Mouse (Mus musculus) spleen, postnatal 10 days (tissue): Measurements from ENCODE around the gene Tifa.

Experiments
- DNase-seq, 2 experiments: peaks; one replicate each; pipeline ENCODE4 v3.0.0; 2021 to 2022; ENCODE audit warnings: low spot score in 2 of 2

Tifa gene

DNA sequence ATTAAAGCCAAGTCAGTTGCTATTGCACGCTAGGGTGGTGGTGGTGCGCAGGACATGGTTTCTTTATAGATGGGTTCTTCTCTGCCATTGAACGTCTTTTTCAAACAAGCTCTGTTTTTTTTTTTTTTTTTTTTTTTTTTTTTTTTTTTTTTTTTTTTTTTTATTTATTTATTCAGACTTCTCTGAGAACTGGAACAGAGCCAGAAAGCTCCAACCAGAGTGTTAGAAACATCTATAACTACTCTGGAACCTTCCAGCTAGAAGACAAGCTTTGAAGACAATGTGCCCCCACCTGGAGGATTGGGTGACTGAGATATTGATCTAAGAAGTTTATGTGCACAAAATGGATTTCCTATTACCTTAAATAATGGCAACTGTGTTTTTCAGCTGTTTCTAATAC lies 74.0 kb downstream of the Tifa start:
- no peak for DNase-seq

DNA sequence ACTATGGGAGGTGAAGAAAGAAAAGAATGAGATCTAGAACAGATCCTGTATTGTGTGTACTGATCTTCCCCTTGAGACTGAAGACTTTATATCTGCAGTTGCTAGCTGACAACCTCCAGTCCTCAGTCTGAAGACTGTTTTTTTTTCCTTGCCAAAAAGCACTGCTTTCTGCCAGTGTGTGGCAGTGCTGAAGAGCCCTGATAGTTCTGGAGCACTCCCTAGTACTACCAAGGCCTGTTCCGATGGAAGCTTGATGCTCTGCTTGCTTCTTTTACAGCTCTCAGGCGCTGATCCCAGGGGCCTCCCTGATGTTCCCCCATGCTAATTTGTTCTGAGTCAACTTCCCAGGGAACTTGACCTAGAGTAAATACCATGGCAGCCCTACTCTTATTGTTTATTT lies 74.6 kb downstream of the Tifa start:
- no peak for DNase-seq

DNA sequence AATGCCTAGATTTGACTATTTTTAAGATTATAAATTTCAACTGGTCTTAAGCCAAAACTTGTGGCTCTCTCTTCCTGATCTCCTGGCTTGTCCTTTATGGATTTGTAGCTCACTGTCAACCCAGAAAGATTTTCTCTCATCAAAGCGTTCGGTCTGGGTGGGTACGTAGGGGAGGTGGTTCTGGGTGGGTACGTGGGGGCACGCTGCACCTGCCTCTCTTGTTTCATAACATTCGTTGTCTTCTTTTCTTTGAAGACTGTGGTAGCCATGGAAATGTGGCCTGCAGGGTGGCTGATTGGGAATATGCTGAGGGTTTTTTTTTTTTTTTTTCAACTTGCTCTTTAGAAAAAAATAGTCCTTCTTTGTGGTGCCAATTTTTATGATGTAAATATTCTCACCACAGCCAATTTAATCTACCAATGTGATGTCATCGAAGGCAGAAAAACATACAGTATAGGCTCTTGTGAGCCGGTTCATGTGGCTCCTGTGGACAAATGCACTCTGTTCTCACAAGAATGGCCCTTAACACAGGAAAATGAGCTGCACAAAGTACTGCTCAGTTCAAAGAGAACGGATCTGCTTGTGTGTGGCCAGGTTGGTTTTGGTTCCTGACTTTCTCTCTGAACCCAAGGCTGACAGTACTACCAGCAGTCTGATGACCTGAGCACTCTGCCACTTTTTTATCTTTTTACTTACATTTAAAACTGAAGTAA lies 78.6 kb downstream of the Tifa start:
- DNase-seq, result no peak

DNA sequence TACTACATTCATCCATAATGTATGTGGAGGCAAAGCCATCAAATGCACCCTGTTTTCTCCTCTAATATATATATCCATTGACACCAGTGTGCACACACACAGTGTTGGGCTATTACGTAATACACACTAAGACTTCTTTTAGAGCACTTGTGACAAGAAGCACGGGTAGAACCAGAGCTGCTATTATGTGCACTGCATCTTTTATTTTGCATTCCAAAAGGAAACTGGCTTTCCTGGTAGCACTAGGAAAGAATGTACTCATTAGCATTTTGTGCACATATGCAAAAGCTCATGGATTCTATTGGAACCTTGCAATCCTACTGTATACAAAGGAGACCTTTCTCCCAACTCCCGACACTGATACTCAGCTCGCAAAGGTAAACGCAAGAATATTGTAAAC lies 79.3 kb downstream of the Tifa start:
- no peak for DNase-seq

DNA sequence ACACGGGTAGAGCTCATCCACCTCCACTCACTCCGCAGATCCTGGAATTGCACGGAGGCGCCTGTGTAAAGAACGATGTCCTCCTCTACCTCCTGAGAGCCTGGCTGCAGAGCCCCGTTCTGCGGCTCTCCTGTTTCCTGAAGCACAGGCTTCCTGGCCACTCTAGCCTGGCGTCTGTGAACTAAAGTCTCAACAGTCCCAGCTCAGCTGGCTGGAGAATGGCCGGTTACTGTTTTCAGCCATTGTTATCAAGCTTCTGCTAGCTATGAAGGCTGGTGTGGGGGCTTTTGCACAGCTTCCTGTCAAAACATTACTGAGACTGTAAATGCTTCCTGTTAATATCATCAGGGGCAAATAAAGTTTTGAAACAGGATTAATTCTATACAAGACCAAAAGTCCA lies 82.0 kb downstream of the Tifa start:
- no peak for DNase-seq

DNA sequence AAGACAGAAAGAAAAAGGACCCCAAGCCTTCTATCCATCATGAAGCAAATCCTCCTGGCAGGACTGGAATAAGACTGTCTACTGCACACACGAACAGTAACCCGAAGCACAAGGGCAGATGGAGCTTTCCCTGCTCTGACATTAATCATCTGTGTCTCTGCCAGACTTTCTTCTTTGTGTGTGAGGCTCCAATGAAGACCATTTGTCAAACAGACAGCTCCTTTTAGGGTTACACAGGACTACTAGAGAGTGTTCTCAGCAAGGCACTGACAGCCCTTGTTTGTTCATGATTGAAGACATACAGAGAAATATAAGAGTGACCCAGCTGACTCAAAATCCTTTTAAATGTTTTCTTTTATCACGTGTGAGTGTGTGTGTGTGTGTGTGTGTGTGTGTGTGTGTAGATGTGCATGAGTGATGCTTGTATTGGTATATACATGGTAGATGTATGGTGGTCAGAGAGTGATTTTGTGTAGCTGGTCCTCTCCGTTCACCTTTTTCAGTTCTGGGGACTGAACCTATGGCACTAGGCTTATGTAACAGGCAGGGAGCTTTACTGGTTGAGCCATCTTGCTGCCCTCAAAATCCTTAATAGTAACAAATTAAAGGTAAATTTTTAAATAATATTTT lies 84.8 kb downstream of the Tifa start:
- no peak for DNase-seq

DNA sequence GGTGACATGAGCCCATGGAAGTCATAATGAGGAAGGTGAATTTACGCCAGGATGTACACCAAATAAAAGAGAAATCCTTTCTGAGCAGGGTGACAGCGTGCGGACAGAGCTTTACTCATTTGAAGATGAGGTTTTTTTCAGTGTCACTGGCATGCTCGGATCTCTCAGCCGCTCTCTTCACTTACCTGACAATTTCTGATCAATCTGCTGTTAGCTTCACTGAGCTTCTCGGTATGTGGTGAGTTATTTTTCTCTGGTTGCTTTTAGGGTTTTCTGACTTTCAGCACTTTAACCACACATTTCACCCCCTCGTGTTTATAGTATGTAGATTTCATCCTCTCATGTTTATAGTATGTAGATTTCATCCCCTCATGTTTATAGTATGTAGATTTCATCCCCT lies 85.5 kb downstream of the Tifa start:
- DNase-seq, result no peak

DNA sequence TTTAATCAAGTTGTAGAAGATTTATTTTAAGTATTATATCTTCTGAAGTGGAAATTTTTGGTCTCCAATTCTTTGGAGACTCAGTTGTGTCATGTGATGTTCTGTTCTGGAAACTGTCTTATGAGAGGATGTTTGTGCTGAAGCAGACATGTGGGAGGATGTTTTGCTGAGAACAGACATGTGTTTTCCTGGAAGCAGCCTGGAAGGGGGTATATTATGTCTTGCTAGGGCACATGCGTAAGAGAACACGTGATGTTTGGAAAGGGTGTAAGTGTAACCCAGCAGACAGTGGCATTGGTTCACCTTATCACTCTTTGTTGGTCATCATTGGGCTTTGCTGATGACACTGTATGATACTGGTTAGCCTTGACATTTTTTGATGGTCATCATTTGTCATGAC lies 85.9 kb downstream of the Tifa start:
- no peak for DNase-seq

DNA sequence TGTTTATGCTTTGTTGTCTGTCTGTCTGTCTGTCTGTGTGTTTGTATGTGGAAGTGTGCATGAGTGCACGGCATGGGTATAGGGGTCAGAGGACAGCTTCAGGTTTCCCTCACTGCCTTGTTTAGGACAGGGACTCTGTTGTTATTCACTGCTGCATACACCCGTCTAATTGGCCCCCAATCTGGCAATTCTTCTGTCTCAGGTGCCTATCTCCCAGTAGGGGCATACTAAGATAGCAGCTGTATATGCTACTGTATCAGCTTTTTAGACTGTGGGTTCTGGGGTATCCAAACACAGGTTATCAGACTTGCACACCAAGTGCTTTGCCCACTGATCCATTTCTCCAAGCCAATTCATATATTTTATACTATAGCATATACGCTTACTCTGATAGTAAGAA lies 90.4 kb downstream of the Tifa start:
- DNase-seq, result no peak

DNA sequence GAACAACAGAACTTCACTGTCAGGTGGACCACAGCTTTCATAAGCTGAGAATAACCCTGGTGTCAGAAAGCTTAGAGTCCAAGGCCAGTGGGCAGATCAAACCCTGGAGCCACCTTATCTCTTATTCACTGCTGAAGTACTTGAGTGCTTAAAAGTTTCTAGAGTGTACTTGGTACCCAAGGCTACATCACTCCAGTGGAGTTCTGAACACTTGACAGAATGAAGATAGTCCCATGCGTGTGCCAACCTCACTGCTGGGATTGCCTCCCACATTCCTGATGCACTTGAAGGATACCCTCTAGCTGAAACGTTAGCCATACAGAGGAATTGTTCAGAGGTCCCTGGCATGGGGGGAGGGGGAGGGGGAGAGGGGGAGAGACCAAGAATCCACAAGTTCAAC lies 92.1 kb downstream of the Tifa start:
- no peak for DNase-seq
